Mouse (Mus musculus): Measurements from ENCODE around the gene Gpc5. TPM values are rescaled to one million over a fixed set of nuclear protein-coding genes. Genes with fewer than 3 reads are reported as not detected.

Gpc5 gene
- total RNA-seq, 2 experiments from 2014 or later: not detected

GRCm38 (mm10) chr14:115177322-115177836, 85.4 kb downstream of the Gpc5 start:
- H3K27ac ChIP-seq: no peak overlapping the region
- no peak for TF ChIP-seq CTCF (IDR thresholded peaks at IDR 0.05)
- no peak overlapping the region for H3K4me3 ChIP-seq
- intact Hi-C loops (cut with DNase I): no loop called here
- no peak for DNase-seq

- intact Hi-C loops (cut with DNase I): no loop called here
- no peak for DNase-seq
- no peak overlapping the region for H3K27ac ChIP-seq
- H3K4me3 ChIP-seq: no peak overlapping the region
- no peak for TF ChIP-seq CTCF (IDR thresholded peaks at IDR 0.05)
Measured at GRCm38 (mm10) chr14:115179925-115180324, 87.9 kb downstream of the Gpc5 start.

GRCm38 (mm10) chr14:115188256-115188655, 96.2 kb downstream of the Gpc5 start:
- no peak for DNase-seq
- H3K27ac ChIP-seq: no peak overlapping the region
- no peak for TF ChIP-seq CTCF (IDR thresholded peaks at IDR 0.05)
- intact Hi-C loops (cut with DNase I): no loop called here
- no peak overlapping the region for H3K4me3 ChIP-seq

GRCm38 (mm10) chr14:115228075-115228474, 136.1 kb downstream of the Gpc5 start:
- no peak for DNase-seq

DNA sequence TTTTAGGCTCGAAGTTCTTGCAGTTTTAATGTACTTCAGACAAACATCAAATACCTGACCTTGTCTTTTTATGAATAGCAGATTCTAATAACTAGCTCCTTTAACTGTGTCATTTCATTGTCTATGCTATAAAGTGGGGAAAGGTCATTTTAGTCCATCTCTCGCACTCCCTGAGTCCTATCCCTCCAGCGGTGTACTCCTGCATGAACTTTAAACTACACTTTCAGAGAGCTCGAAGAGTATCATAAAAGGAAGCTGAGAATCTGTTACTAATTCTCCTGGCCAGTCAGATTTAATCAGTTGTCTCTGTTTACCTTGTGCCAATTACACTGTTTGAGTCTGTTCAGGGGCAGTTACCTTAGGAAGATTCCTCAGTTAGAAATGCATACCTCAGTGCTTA, 144.4 kb downstream of the Gpc5 start:
- DNase-seq: no peak
- Histone ChIP-seq H3K27ac (no peak overlapping the region), H3K4me3 (no peak overlapping the region)
- no peak for TF ChIP-seq CTCF (IDR thresholded peaks at IDR 0.05)
- intact Hi-C loops (cut with DNase I): no loop called here

More at GRCm38 (mm10) chr14:115228075-115228474, 136.1 kb downstream of the Gpc5 start:
- no peak overlapping the region for H3K27ac ChIP-seq
- no peak overlapping the region for H3K4me3 ChIP-seq
- intact Hi-C loops (cut with DNase I): no loop called here
- no peak for TF ChIP-seq CTCF (IDR thresholded peaks at IDR 0.05)

GRCm38 (mm10) chr14:115240621-115241373, 148.8 kb downstream of the Gpc5 start:
- H3K27ac ChIP-seq: no peak overlapping the region
- no peak for DNase-seq
- no peak overlapping the region for H3K4me3 ChIP-seq
- no peak for TF ChIP-seq CTCF (IDR thresholded peaks at IDR 0.05)
- intact Hi-C loops (cut with DNase I): no loop called here

DNA sequence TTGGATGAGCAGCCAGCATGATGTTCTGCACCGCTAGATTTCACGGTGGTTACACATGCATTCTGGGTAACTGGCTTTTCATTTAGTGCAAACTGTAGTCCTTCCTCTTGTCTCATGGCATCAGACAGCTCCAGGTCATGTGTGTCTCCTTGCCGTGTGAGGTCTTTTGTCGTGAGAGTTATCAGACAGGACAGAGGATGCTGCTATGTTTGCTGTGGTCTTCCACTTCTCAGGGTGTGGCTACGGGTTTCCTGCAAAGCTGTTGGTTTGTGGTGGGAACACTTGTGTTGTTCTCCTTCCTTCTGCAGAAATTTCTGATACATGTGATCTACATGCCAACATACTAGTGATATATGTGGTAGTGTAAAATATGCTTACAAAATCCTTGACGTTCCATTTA, 158.5 kb downstream of the Gpc5 start:
- no peak for TF ChIP-seq CTCF (IDR thresholded peaks at IDR 0.05)
- Histone ChIP-seq H3K27ac (no peak overlapping the region), H3K4me3 (no peak overlapping the region)
- intact Hi-C loops (cut with DNase I): no loop called here
- no peak for DNase-seq

DNA sequence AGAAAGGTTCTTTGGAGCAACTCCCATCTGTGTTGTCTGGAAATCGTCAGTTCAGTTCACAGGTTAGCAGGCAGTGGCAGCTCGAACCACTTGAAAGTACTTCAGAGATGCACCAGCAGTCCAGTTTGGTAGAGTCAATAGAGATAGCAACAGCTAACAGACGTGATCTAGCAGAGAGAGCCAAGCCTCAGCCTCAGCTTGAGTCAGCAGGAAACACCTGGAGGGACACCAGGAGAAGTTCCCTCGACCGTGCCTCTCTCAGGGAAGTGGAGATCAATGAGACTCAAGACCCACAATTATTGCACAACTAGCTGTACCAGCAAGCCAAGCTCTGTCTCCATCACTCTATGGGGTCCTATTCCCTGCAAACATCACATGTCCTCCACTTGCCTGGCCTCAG, 159.8 kb downstream of the Gpc5 start:
- intact Hi-C loops (cut with DNase I): no loop called here
- H3K27ac ChIP-seq: no peak overlapping the region
- DNase-seq: no peak
- no peak for TF ChIP-seq CTCF (IDR thresholded peaks at IDR 0.05)
- H3K4me3 ChIP-seq: no peak overlapping the region

- intact Hi-C loops (cut with DNase I): no loop called here
- no peak for DNase-seq
- TF ChIP-seq CTCF (IDR thresholded peaks at IDR 0.05): no peak
- no peak overlapping the region for H3K27ac ChIP-seq
- no peak overlapping the region for H3K4me3 ChIP-seq
Measured at GRCm38 (mm10) chr14:115253155-115253554, 161.1 kb downstream of the Gpc5 start.

DNA sequence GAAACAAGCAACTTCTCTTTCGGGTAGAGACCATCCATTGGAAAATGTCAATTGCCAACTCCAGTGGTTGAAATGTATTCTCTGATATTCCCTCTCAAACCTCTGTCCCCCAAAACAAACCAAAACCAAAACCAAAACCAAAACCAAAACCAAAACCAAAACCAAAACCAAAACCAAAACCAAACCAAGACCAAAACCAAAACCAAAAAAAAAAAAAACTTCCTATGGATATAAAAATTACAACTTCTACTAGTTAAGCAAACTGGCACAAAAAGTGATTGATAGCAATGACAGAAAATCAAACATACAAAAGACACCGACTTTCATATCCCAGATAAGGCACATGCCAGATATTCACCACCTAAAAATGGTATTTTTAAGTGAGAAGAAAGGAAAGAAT, 161.7 kb downstream of the Gpc5 start:
- intact Hi-C loops (cut with DNase I): no loop called here
- Histone ChIP-seq H3K4me3 (no peak overlapping the region), H3K27ac (no peak overlapping the region)
- DNase-seq: no peak
- TF ChIP-seq CTCF (IDR thresholded peaks at IDR 0.05): no peak

DNA sequence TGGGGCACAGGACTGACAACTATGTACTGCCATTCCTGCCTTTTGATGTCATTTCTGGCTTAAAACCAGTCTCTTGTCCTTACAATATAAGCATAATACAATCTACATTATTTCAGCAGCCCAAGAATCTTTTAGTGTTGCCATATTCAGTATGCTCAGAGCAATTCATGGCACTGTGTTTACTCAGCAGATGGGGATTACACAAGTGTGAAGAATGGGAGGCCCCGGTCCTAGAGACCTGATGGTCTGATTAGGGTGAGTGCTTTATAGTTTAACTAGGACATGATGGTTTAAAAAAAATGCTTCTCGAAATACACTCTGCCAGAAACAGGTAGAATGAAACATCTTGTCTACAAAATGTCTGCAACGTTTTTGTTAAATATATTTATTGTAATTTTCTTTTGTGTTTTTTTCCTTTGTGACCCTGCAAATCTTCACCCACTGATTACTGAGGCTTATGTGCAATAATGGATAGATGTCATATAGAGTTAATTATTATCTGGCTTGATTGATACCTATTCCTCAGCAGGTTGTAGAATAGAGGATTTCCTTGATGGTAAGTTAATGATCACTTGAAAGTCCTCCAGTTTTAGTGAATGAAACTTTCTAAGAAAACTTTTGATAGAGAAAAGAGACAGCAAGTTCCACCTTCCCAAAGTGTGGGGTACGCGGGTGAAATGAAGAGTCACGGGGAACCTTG, 177.8 kb downstream of the Gpc5 start:
- no peak for DNase-seq
- Histone ChIP-seq H3K4me3 (no peak overlapping the region), H3K27ac (no peak overlapping the region)
- intact Hi-C loops (cut with DNase I): no loop called here
- TF ChIP-seq CTCF (IDR thresholded peaks at IDR 0.05): no peak

DNA sequence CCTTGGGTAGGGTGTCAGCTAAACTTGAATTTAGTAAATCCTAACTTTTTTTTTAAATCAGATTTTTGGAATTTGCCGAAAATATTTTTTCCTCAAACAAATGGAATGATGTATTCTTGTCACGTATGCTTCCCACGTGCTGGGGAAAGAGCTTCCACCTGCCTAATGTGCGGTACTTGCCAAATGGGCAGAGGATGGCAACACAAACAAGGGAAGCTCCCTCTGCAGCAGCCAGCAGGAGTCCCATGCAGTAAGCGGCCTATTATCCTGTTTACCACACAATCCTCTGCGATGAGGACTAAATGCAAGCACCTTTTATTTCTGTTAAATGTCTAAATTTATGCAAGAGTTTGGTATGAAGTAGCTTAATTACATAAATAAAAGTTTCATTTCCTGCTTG, 178.4 kb downstream of the Gpc5 start:
- no peak for TF ChIP-seq CTCF (IDR thresholded peaks at IDR 0.05)

GRCm38 (mm10) chr14:115282782-115283181, 190.8 kb downstream of the Gpc5 start:
- Histone ChIP-seq H3K4me3 (no peak overlapping the region), H3K27ac (no peak overlapping the region)
- TF ChIP-seq CTCF (IDR thresholded peaks at IDR 0.05): no peak
- intact Hi-C loops (cut with DNase I): no loop called here
- DNase-seq: no peak

More for the DNA sequence above, 178.4 kb downstream of the Gpc5 start:
- no peak for DNase-seq
- intact Hi-C loops (cut with DNase I): no loop called here
- no peak overlapping the region for H3K27ac ChIP-seq
- H3K4me3 ChIP-seq: no peak overlapping the region
